Mouse (Mus musculus) embryonic facial prominence, embryonic 12.5 days (tissue): ENCODE measurements around the gene Slco1a5. TPM values are rescaled to one million over a fixed set of nuclear protein-coding genes. Genes with fewer than 3 reads are reported as not detected.

Source experiments
- ATAC-seq: fragments of 200-750 bp; cut with Nextera tagmentation; 2 replicates; pipeline ENCODE4 v1.8.0; 2017; ENCODE audit not compliant: insufficient number of reproducible peaks, insufficient read depth, low FRiP score, low TSS enrichment
- H3K27ac ChIP-seq: fragments of 300-500 bp; sonication (generic); 2 replicates; pipeline ENCODE4 v1.5.1; 2016; ENCODE audit warnings: mild to moderate bottlenecking
- H3K27me3 ChIP-seq: fragments of 300-500 bp; sonication (generic); 2 replicates; pipeline ENCODE4 v1.6.1; 2016; ENCODE audit warnings: mild to moderate bottlenecking, moderate library complexity
- H3K36me3 ChIP-seq: fragments of 300-500 bp; sonication (generic); 2 replicates; pipeline ENCODE4 v1.6.1; 2016; ENCODE audit warnings: mild to moderate bottlenecking
- H3K4me1 ChIP-seq: fragments of 300-500 bp; sonication (generic); 2 replicates; pipeline ENCODE4 v1.6.1; 2016
- H3K4me2 ChIP-seq: fragments of 300-500 bp; sonication (generic); replicated peaks from 2 replicates; pipeline ENCODE4 v1.6.1; 2016; ENCODE audit warnings: mild to moderate bottlenecking, moderate library complexity
- H3K4me3 ChIP-seq: fragments of 300-500 bp; sonication (generic); 2 replicates; pipeline ENCODE4 v1.5.1; 2016; ENCODE audit warnings: mild to moderate bottlenecking
- H3K9ac ChIP-seq: fragments of 300-500 bp; sonication (generic); 2 replicates; pipeline ENCODE4 v1.6.1; 2016; ENCODE audit warnings: mild to moderate bottlenecking, moderate library complexity
- H3K9me3 ChIP-seq: fragments of 300-500 bp; sonication (generic); 2 replicates; pipeline ENCODE4 v1.6.1; 2016; ENCODE audit warnings: mild to moderate bottlenecking, moderate library complexity
- WGBS: fragments of 180-500 bp; shearing (Covaris S2); methylation state at CpG from one replicate; pipeline ENCODE4 v1.1.7; 2016; 5-methylcytosine and 5-hydroxymethylcytosine counted together
- polyA plus RNA-seq: library from polyadenylated mRNA; unstranded; fragments of >200 nt; fragmentation: Nextera tagmentation; extraction: Ambion mirVana; gene quantifications from 2 replicates; pipeline ENCODE4 v1.2.1, GENCODE M21; 2016

Slco1a5 gene
- polyA plus RNA-seq, 1 experiment from 2014 or later: not detected

GRCm38 (mm10) chr6:142187426-142187825 lies 135.4 kb downstream of the Slco1a5 start:
- Histone ChIP-seq H3K9me3 (no peaks in the 10 kb centered on the region), H3K4me3 (no peak overlapping the region), H3K4me1 (no peaks in the 10 kb centered on the region), H3K4me2 (no peak overlapping the region), H3K9ac (no peak overlapping the region), H3K36me3 (no peaks in the 10 kb centered on the region), H3K27ac (no peak overlapping the region), H3K27me3 (no peaks in the 10 kb centered on the region)
- ATAC-seq: no peak
- 92% methylated on average over 3 of the region's 3 CpGs for WGBS

GRCm38 (mm10) chr6:142185868-142186415 lies 136.8 kb downstream of the Slco1a5 start:
- no peaks in the 10 kb centered on the region for H3K4me1 ChIP-seq
- no peak for ATAC-seq
- no peaks in the 10 kb centered on the region for H3K27me3 ChIP-seq
- no peak overlapping the region for H3K4me3 ChIP-seq
- H3K9me3 ChIP-seq: no peaks in the 10 kb centered on the region
- no peak overlapping the region for H3K4me2 ChIP-seq
- no peak overlapping the region for H3K27ac ChIP-seq
- H3K36me3 ChIP-seq: no peaks in the 10 kb centered on the region
- WGBS: 68% methylated on average over 2 of the region's 2 CpGs
- no peak overlapping the region for H3K9ac ChIP-seq

Other genes with a start within 250 kb of the Slco1a5 start
- not detected in 2 replicates for gene Slco1a6, start 114.5 kb downstream of the Slco1a5 start, polyA plus RNA-seq
- gene Iapp, start 24.6 kb downstream of the Slco1a5 start, polyA plus RNA-seq: 0.20 TPM in 1 of 2 replicates, not detected in the other
- 19.0 and 19.7 TPM in 2 replicates for gene Pyroxd1, start 22.7 kb upstream of the Slco1a5 start, polyA plus RNA-seq
- gene Recql, start 64.1 kb upstream of the Slco1a5 start, polyA plus RNA-seq: 32.8 and 33.8 TPM in 2 replicates
- 112 and 117 TPM in 2 replicates for gene Golt1b, start 64.2 kb upstream of the Slco1a5 start, polyA plus RNA-seq
- 0.67 and 0.88 TPM in 2 replicates for gene Spx, start 90.5 kb upstream of the Slco1a5 start, polyA plus RNA-seq
- not detected in 2 replicates for gene Gys2, start 150.1 kb upstream of the Slco1a5 start, polyA plus RNA-seq
- 407 and 439 TPM in 2 replicates for gene Ldhb, start 185.0 kb upstream of the Slco1a5 start, polyA plus RNA-seq
- 3.9 TPM in 2 replicates for gene Kcnj8, start 248.6 kb upstream of the Slco1a5 start, polyA plus RNA-seq